Mouse (Mus musculus) testis, postnatal 10 days (tissue): ENCODE measurements around the gene Epb41.

Source experiments
- DNase-seq: peaks from one replicate; pipeline ENCODE4 v3.0.0; 2021; ENCODE audit warnings: low spot score

Epb41 gene

GRCm38 (mm10) chr4:132043726-132044125, 31.4 kb downstream of the Epb41 start:
- no peak for DNase-seq

- DNase-seq: no peak
These were observed 33.4 kb downstream of the Epb41 start for GRCm38 (mm10) chr4:132041471-132042332.

DNA sequence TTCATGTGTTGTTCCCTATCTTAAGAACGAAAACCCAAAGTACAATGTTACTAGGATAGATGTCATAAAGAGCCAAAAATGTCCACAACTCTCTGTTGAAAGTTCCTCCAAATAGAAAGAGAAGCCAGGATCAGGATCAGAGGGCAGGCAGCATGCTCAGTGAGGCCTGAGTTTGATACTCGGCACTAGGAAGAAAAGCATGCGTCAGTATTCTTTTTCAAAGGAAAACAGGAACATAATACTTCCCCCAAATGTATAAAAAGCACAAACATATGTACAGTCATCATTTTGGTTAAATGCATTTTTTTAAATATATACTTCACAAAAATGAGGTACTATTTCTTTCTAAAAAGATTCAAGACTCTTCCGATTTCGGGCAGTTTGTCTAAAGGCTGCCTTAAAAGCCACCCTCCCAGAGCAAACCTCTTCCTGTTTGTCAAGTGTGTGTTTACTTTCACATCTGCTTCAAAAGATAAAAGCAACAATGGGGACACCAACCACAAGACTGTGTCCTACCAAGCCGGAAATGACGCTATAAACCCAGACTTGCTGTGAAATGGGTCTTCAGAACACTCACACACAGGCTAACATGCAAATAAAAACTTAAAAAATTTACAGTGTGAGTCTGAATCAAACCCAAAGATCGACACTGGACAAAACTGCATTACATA, 35.0 kb downstream of the Epb41 start:
- DNase-seq: no peak

DNA sequence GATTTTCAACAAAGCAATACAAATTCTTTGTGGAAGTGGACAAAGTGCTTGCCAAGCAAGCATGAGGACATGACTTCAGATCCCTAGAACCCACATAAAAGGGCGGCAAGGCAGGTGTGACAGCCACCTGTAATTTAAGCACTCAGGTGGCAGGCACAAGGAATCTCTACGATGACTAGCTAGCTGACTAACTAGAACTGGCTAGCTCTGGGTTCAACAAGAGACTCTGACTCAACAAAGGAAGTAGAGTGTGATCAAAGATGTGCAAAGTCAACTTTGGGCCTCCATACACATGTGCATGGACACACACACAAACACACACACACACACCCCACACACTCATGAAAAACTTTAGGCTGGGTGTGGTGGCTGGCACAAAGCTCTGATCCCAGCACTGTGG, 35.6 kb downstream of the Epb41 start:
- DNase-seq: no peak

GRCm38 (mm10) chr4:132038809-132039208, 36.3 kb downstream of the Epb41 start:
- DNase-seq: no peak

DNA sequence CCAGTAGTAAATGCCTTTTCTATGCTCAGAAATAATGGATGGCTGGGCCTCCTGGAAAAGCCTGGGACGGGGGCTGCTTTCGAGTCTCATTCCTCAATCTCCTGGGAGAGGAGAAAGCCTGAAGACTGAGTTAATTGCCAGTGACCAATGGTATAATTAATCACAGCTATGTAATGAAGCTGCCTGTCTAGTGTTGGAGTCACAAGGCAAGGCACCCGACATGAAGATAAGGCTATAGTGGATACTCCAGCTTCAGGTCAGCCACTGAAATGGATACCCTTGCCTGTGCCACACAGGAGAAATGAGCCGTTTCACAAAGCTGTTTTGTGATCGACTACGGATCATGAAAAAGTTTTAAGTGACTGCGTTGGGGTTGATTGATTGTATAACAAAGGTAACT, 37.1 kb downstream of the Epb41 start:
- no peak for DNase-seq

DNA sequence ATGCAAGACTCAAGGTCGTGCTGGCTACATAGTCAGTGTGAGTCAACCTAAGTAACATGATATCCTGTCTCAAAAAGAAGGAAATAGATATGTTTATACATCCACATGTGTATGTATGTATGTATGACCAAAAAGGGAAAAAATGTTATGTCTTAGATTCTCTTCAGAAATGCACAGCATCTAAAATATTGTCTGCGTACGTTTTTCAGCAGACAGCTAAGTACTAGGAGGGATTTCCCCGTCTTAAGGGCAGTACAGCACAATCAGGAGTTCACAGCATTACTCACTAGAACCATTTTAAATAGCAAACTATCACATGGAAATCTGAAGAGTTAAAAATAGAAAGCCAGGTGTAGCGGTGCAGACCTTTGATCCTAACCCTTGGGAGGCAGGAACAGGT, 38.0 kb downstream of the Epb41 start:
- no peak for DNase-seq

DNA sequence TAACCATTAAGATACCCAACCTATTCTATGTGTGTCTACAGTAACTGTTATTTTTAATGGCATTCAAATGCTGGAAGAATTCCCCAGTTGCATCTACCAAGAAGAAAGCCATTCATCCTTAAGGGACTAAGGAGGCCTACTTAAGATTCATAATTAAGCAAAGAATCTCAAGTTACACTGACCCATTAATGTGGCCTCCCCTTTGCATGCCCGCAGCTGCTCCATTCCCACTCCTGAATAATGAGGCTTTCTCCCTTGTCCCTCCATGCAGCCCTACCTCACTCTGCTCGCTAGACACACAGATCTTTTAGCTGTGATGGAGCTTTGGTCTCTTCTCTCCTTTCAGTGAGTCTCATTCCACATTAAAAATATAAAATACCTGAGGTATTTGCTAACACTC, 40.9 kb downstream of the Epb41 start:
- no peak for DNase-seq

GRCm38 (mm10) chr4:132033183-132033582, 41.9 kb downstream of the Epb41 start:
- no peak for DNase-seq

DNA sequence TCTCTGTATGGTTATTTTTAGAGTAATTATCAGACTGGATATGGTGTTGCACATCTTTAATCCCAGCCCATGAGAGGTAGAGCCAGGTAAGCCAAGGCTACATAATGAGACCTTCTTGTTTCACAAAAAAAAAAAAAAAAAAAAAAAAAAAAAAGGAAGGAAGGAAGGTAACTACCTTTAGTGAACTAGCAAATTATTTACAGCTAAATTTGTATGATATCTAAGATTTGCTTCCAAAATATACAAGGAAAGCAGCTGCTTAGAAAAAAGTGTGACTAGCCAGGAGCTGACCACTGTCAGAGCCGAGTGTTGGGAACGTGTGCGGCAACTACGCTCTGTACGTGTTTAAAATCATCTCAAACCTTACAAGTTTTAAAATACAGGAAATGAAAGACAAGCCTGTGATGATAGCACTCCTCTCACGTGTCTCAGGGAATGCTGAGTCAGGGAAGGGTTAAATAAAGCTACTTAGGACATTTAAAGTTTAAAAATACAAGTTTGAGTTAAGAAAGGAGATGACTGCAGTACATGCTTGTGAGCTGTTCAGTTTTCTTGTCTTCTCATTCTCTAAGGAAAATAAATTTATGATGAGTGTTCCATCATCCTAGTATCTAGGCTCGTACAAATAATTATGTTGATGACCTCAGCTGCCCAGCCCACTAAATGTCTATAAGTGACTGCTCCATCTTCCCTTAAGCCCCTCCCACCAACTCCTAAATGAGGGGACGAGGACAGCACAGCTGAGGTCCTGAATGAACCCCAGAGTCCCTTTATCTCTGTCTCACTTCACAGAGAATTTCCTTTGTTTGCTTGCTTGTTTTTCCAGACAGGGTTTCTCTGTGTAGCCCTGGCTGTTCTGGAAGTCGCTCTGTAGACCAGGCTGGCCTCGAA, 45.0 kb downstream of the Epb41 start:
- DNase-seq: no peak

- DNase-seq: no peak
These were observed 47.3 kb downstream of the Epb41 start for GRCm38 (mm10) chr4:132027806-132028205.

- no peak for DNase-seq
These were observed 48.0 kb downstream of the Epb41 start for GRCm38 (mm10) chr4:132027167-132027566.

DNA sequence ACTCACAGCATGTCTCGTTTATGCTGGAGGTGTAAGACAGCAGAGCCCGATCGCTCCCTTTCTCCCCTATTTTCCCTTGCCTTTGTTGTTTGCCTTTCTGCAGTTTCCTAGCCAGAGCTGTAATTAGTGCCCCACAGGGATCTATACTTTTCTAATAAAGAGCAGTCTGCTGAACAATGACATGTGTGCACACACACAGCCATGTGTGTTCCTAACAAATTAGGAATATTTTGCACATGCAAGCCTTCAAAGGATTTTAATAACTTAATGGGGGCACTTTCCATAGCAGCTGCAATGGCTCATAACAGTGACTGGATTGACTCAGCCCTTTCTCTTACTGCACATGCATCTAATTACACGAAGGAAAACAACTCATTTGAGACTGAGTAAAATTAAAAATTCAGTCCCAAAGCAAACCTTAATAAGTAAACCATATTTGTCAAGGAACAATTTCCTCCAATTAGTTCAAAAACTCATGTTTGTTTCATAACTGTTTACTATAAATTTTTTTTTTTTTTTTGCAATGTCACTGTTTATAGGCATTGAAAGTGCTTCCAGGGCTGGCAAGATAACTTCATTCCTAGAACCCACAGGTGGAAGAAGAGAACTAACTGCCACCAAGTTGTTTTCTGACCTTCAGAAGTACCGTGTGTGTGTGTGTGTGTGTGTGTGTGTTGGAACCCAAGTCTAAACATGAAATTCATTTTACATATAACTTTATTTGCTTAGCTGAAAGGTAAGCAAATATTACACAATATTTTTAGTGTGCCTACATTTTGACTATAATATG, 49.2 kb downstream of the Epb41 start:
- DNase-seq: no peak

DNA sequence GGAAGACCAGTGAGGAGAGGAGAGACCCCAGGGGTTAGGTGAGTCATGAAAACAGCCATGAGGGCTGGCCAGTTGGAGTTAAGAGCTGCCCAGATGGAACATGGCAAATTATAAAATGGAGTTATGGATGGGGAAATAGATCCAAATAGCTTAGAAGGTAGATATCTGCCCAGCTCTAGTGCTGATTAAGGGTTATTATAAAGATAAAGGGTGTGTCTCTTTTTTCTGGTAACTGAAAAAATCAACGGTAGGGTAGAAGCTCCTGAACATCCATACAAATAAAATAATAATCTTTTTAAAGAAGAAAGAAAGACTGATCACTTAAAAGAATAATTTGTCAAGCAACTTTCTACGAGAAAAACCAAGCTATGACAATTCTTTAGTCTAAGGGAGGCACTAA, 49.9 kb downstream of the Epb41 start:
- DNase-seq: no peak

- no peak for DNase-seq
These were observed 51.3 kb downstream of the Epb41 start for GRCm38 (mm10) chr4:132023816-132024215.

GRCm38 (mm10) chr4:132022639-132023038, 52.5 kb downstream of the Epb41 start:
- no peak for DNase-seq

- DNase-seq: no peak
These were observed 53.2 kb downstream of the Epb41 start for GRCm38 (mm10) chr4:132021883-132022282.

- DNase-seq: no peak
These were observed 56.6 kb downstream of the Epb41 start for GRCm38 (mm10) chr4:132018547-132018946.

DNA sequence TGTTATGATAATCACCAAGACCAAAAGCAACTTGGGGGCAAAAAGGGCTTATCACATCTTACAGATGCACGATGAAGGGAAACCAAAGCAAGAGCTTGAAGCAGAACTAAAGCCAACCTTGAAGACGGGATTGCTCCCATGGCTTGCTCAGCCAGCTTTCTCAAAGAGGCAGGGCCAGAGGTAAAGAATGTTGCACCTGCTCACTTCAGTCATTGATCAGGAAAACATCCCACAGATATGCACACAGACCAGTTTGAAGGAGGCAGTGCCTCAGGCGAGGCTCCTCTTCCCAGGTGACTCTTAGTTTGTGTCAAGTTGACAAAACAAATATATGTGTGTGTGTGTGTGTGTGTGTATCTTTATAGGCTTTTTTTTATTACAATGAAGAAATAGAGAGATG, 59.7 kb downstream of the Epb41 start:
- no peak for DNase-seq

- DNase-seq: no peak
These were observed 63.5 kb downstream of the Epb41 start for GRCm38 (mm10) chr4:132011619-132012018.

DNA sequence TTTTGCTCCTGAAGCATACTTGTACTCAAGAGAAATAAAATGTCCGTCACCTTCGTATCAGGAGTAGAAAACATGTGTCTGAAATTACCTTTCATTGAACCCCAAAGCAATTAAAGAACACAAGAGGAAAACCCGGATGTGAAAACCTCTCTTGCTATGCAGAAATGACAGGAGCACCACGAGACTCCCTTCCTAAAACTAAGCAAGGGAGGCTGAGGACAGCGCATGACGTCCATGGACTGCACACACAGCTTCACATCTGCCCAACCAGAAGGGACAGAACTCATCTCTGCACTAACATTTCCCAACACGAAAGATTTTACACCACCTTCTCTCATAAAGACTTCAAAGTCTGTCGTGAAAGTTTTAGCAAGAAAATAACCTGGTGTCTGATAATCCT, 64.7 kb downstream of the Epb41 start:
- DNase-seq: no peak

GRCm38 (mm10) chr4:132008191-132008590, 66.9 kb downstream of the Epb41 start:
- no peak for DNase-seq
